Mouse (Mus musculus): ENCODE measurements around the gene Nodal.

Gene Nodal

GRCm38 (mm10) chr10:61398125-61398524 lies 19.6 kb upstream of the Nodal start:
- in situ Hi-C loops (cut with MboI, MseI): no loop called here

- in situ Hi-C loops (cut with MboI, MseI): no loop called here
Measured at GRCm38 (mm10) chr10:61399156-61399734, 18.5 kb upstream of the Nodal start.

GRCm38 (mm10) chr10:61400407-61400806 lies 17.4 kb upstream of the Nodal start:
- in situ Hi-C loops (cut with MboI, MseI): no loop called here

- in situ Hi-C loops (cut with MboI, MseI): no loop called here
Measured at GRCm38 (mm10) chr10:61402480-61402879, 15.3 kb upstream of the Nodal start.

- in situ Hi-C loops (cut with MboI, MseI): no loop called here
Measured at GRCm38 (mm10) chr10:61402911-61403310, 14.9 kb upstream of the Nodal start.

- in situ Hi-C loops (cut with MboI, MseI): no loop called here
Measured at GRCm38 (mm10) chr10:61405958-61406357, 11.8 kb upstream of the Nodal start.

GRCm38 (mm10) chr10:61409776-61410175 lies 8.0 kb upstream of the Nodal start:
- in situ Hi-C loops (cut with MboI, MseI): no loop called here

GRCm38 (mm10) chr10:61410193-61410592 lies 7.6 kb upstream of the Nodal start:
- in situ Hi-C loops (cut with MboI, MseI): no loop called here

GRCm38 (mm10) chr10:61412910-61413625 lies 4.7 kb upstream of the Nodal start:
- in situ Hi-C loops (cut with MboI, MseI): no loop called here

GRCm38 (mm10) chr10:61415240-61415639 lies 2.5 kb upstream of the Nodal start:
- in situ Hi-C loops (cut with MboI, MseI): no loop called here

- in situ Hi-C loops (cut with MboI, MseI): no loop called here
Measured at GRCm38 (mm10) chr10:61415890-61416289, 1.9 kb upstream of the Nodal start.

GRCm38 (mm10) chr10:61416561-61416960 lies 1.2 kb upstream of the Nodal start:
- in situ Hi-C loops (cut with MboI, MseI): no loop called here

GRCm38 (mm10) chr10:61417046-61417445 lies 726 bp upstream of the Nodal start:
- in situ Hi-C loops (cut with MboI, MseI): no loop called here

- in situ Hi-C loops (cut with MboI, MseI): no loop called here
Measured at GRCm38 (mm10) chr10:61418131-61418900, 544 bp downstream of the Nodal start.

- in situ Hi-C loops (cut with MboI, MseI): no loop called here
Measured at GRCm38 (mm10) chr10:61419146-61419545, 1.4 kb downstream of the Nodal start.

- in situ Hi-C loops (cut with MboI, MseI): no loop called here
Measured at GRCm38 (mm10) chr10:61420011-61420410, 2.2 kb downstream of the Nodal start.

- in situ Hi-C loops (cut with MboI, MseI): no loop called here
Measured at GRCm38 (mm10) chr10:61422861-61423260, 5.1 kb downstream of the Nodal start.

GRCm38 (mm10) chr10:61423289-61423688 lies 5.5 kb downstream of the Nodal start:
- in situ Hi-C loops (cut with MboI, MseI): no loop called here

GRCm38 (mm10) chr10:61424500-61424899 lies 6.7 kb downstream of the Nodal start:
- in situ Hi-C loops (cut with MboI, MseI): no loop called here

GRCm38 (mm10) chr10:61425047-61425446 lies 7.3 kb downstream of the Nodal start:
- in situ Hi-C loops (cut with MboI, MseI): no loop called here

- in situ Hi-C loops (cut with MboI, MseI): no loop called here
Measured at GRCm38 (mm10) chr10:61426251-61426757, 8.5 kb downstream of the Nodal start.

- in situ Hi-C loops (cut with MboI, MseI): no loop called here
Measured at GRCm38 (mm10) chr10:61427951-61428350, 10.2 kb downstream of the Nodal start.

GRCm38 (mm10) chr10:61428416-61428815 lies 10.6 kb downstream of the Nodal start:
- in situ Hi-C loops (cut with MboI, MseI): no loop called here
